Mouse (Mus musculus) gastrocnemius, adult 2 months (tissue): Measurements from ENCODE around the gene Gpr4. TPM values are rescaled to one million over a fixed set of nuclear protein-coding genes. Genes with fewer than 3 reads are reported as not detected.

Experiments
- DNase-seq: peaks from one replicate; pipeline ENCODE4 v3.0.0; 2022
- H3K27ac ChIP-seq: fragments of 200-600 bp; 2 replicates; pipeline ENCODE4 v1.8.1; 2022; ENCODE audit warnings: mild to moderate bottlenecking
- H3K4me3 ChIP-seq: fragments of 200-600 bp; 2 replicates; pipeline ENCODE4 v1.8.1; 2022; ENCODE audit warnings: mild to moderate bottlenecking, moderate library complexity
- CTCF ChIP-seq: fragments of 200-600 bp; IDR thresholded peaks from 2 replicates; pipeline ENCODE4 v1.8.1; 2022; ENCODE audit warnings: antibody characterized with exemption, mild to moderate bottlenecking, moderate library complexity
- intact Hi-C: fragments of 180-260 bp; cut with DNase I; formaldehyde crosslinking; loops from one replicate; pipeline ENCODE4 v1.15.1; 2025
- total RNA-seq, 2 experiments: library from RNA; stranded (reverse); gene quantifications; 2 replicates each; pipeline ENCODE4 v1.2.3; 2021

Gpr4 gene
- total RNA-seq, 2 experiments from 2014 or later, result 1.9 to 2.9 TPM

- intact Hi-C loops, result no loop called here
These were observed 9.9 kb downstream of the Gpr4 start for GRCm38 (mm10) chr7:19222189-19222588.

GRCm38 (mm10) chr7:19222875-19223274 lies 10.5 kb downstream of the Gpr4 start:
- no peak for DNase-seq
- TF ChIP-seq CTCF, result no peak
- intact Hi-C loops, result no loop called here
- no peak overlapping the region for H3K4me3 ChIP-seq
- no peak overlapping the region for H3K27ac ChIP-seq

More at GRCm38 (mm10) chr7:19222189-19222588, 9.9 kb downstream of the Gpr4 start:
- H3K27ac ChIP-seq, result no peak overlapping the region
- no peak for TF ChIP-seq CTCF
- H3K4me3 ChIP-seq, result no peak overlapping the region
- DNase-seq, result no peak

DNA sequence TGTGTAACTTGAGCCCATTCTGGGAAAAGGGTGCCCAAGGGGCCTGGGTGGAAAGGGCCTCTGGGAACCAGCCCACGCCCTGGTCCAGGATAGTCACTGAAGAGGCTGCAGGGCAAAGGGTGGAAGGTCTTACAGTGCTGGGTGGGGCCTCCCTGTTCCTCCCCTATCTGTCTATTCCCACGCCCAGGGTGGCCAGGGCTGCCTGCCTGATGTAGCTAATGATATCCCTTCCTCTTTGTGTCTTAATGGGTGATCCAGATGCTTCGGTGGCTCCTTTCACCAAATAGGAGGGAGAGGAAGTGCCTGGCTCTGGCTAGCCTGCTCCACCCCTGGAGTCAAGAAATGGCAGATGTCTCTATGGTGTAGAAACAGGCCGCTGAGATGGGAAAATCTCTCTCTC lies 12.6 kb downstream of the Gpr4 start:
- no peak for DNase-seq
- no peak for TF ChIP-seq CTCF
- intact Hi-C loops, result no loop called here
- peak overlapping the region; percentile 62 for H3K27ac ChIP-seq
- no peak overlapping the region for H3K4me3 ChIP-seq

- Histone ChIP-seq H3K27ac (peak overlapping the region; percentile 94), H3K4me3 (peak overlapping the region; percentile 73)
- no peak for TF ChIP-seq CTCF
- intact Hi-C loops, result no loop called here
- DNase-seq, result peak; percentile 53
These were observed 14.8 kb downstream of the Gpr4 start for GRCm38 (mm10) chr7:19226817-19227797.

DNA sequence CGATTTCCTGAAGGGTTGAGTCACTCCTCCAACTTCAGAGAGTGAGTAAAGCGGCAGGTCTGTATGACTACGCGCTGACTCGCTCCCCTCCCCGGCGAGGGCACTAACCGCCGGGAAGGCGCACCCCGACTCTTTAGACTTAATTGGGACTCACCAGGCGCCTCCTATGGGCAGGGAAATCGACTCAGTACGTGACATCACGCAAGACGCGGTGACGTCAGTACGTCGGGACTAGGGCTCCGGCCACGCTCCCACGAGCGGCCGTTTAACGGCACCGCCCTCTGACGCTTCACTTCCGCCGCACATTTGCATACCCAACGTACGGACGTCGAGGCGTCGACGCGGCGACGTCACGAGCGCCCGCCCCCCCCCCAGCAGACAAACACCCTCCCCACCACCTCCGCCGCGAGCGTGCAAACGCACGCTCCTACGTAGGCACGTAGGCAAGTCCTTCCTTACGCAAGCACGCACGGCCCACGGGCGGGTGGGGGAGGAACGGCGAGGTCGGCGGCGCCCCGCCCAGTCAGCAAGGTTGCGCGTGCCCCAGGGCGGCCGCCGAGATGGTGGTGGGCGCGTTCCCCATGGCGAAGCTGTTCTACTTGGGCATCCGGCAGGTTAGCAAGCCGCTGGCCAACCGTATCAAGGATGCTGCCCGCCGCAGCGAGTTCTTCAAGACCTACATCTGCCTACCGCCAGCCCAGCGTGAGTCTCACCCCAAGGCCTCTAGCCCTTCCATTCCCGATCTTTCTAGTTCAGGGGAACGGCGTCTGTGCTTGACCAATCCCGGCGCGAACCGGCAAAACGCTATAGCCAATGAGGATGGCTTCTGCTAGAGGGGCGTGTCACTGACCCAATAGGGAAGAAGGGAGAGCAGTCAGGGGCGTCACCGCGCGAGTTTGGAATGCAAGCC lies 15.8 kb downstream of the Gpr4 start, which contains the start of gene Opa3:
Gene Opa3, plus strand, starts transcription at position 452 of the 910 bp plus-strand sequence.
- peak within 1 kb of the TSS; percentile 94 for H3K27ac ChIP-seq
- intact Hi-C loops, result no loop called here
- peak; percentile 57 for TF ChIP-seq CTCF
- peak; percentile 99 for DNase-seq
- H3K4me3 ChIP-seq, result peak within 1 kb of the TSS; percentile 73

- H3K4me3 ChIP-seq, result peak overlapping the region; percentile 73
- intact Hi-C loops, result no loop called here
- peak overlapping the region; percentile 94 for H3K27ac ChIP-seq
- TF ChIP-seq CTCF, result no peak
- no peak for DNase-seq
These were observed 16.4 kb downstream of the Gpr4 start for GRCm38 (mm10) chr7:19228793-19229148.

- Histone ChIP-seq H3K27ac (peak overlapping the region; percentile 94), H3K4me3 (peak overlapping the region; percentile 73)
- no peak for TF ChIP-seq CTCF
- intact Hi-C loops, result no loop called here
- DNase-seq, result no peak
These were observed 17.1 kb downstream of the Gpr4 start for GRCm38 (mm10) chr7:19229404-19229803.

GRCm38 (mm10) chr7:19230041-19230580 lies 17.8 kb downstream of the Gpr4 start:
- Histone ChIP-seq H3K27ac (peak overlapping the region; percentile 94), H3K4me3 (peak overlapping the region; percentile 73)
- TF ChIP-seq CTCF, result no peak
- intact Hi-C loops, result loop anchor here (5.0 kb wide), 1 partner anchor 132 kb away; no protein-coding TSS in a partner anchor
- DNase-seq, result no peak

DNA sequence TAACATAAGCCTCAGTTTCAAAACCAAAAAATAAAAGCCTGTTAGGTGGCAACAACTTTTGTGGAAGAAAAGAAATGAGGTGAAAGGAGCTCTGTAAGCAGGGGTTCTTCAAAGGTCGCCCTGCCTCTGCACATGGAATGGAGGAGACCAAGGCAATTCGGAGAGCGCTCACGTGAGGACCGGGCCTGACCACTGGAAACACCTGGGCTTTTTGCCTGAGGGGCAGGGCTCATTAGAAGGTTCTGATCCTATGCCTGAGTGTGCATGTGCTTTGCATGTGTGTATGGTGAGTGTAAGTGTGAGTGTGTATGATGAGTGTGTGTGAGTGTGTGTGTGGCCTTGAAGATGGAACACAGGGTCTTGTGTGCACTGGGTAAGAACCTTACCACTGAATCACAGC lies 18.6 kb downstream of the Gpr4 start:
- TF ChIP-seq CTCF, result no peak
- peak overlapping the region; percentile 94 for H3K27ac ChIP-seq
- no peak overlapping the region for H3K4me3 ChIP-seq
- DNase-seq, result no peak
- intact Hi-C loops, result loop anchor here (5.0 kb wide), 1 partner anchor 131 kb away; no protein-coding TSS in a partner anchor

DNA sequence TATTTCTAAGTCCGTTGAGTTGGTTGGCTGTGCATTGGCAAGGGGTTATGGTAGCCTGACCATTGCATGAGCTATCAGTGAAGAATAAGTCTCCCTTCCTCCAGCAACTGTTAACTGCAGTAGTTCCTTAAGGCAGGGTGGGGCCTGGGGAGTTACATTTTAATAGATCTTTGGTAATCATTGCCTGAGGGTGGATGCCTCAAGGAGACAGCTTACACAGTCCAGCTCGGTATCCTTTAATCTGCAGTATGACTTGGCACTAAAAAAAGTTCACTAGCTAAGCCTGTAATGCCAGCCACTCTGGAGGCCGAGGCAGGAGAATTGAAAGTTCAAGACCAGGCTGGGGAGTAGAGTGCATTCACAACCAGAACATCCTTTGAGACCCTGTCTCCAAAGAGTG lies 19.5 kb downstream of the Gpr4 start:
- no peak for TF ChIP-seq CTCF
- H3K4me3 ChIP-seq, result no peak overlapping the region
- no peak for DNase-seq
- intact Hi-C loops, result loop anchor here (5.0 kb wide), 1 partner anchor 130 kb away; no protein-coding TSS in a partner anchor
- peak overlapping the region; percentile 94 for H3K27ac ChIP-seq

DNA sequence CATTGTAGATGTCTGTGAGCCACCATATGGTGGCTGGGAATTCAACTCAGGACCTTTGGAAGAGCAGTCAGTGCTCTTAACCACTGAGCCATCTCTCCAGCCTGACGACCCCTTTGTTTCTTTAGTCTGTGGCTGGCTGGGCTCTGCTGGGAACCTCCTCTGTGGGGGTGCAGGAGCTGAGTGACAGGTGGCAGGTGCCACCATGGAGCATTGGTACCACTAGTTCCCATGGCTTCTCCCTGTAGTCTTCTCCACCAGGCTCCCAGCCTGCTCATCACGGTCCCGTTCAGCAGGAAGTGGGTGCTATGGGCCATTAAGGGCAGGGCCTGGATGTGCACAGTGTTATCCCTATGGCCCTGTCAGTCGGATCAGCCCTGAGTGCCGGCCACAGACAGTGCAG lies 22.3 kb downstream of the Gpr4 start:
- Histone ChIP-seq H3K4me3 (no peak overlapping the region), H3K27ac (peak overlapping the region; percentile 92)
- no peak for TF ChIP-seq CTCF
- no peak for DNase-seq
- intact Hi-C loops, result loop anchor here (5.0 kb wide), 1 partner anchor 128 kb away; no protein-coding TSS in a partner anchor

DNA sequence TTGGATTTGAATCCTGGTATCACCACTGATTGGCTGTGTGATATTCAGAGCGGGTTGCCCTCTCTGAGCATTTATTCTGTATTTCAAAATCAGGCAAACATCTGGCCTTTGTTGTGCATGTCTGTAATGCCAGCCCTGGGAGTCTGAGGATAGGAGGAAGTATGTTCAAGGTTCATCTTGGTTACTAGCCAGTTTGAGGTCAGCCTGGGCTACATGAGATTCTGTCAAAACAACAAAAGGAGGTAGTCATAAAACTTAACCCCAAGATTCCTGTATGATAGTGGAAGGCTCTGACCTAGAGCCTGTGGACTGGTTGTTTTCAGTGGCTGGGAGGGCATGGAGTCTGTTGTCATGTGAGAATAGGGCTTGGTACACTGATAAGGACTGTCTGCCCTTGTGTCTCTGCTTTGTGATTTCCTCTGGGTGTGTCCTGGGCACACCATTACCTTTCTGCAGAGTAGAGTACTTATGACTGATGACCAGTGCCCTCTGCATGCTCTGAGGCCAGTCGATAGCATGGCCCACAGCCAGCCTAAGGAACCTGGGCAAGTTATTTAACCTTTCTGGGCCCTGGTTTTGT lies 22.8 kb downstream of the Gpr4 start:
- no peak for DNase-seq
- Histone ChIP-seq H3K27ac (peak overlapping the region; percentile 92), H3K4me3 (no peak overlapping the region)
- TF ChIP-seq CTCF, result no peak
- intact Hi-C loops, result no loop called here
